Mouse (Mus musculus): Measurements from ENCODE around the gene Tm4sf5. TPM values are rescaled to one million over a fixed set of nuclear protein-coding genes. Genes with fewer than 3 reads are reported as not detected.
"Not testable (repeated sequence)": the region's sequence is repeated elsewhere in the genome, so short reads cannot be mapped to it uniquely, and the experiment has no call there.

Gene Tm4sf5
- polyA plus RNA-seq, 2 experiments, result 0.90 to 2.1 TPM

DNA sequence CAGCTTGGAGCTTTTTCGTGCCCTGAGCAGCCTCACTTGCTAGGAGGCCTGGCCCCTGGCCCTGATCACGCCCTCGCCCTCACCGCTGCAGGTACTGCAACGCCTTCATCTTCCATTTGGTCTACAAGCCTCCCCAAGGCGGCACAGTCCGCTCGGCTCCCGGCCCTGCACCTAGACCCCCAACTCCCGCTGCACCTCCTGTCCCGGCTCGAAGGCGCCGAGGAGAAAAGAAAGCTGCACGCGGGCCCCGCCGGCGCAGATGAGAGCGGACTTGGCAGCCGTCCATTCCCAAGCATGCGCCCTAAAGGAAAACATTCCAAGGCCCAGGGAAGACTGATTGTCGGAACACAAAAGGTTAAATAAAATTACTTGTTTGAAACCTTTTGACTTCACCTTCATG, 39.2 kb upstream of the Tm4sf5 start:
- TF ChIP-seq CTCF (IDR thresholded peaks at IDR 0.05; ENCODE audit: low read depth) (no peak), EP300 (IDR thresholded peaks at IDR 0.05; ENCODE audit: low read depth) (no peak)
- H3K4me3 ChIP-seq (ENCODE audit: insufficient read depth in 1 of 2, low read depth in 2 of 2, low read length in 2 of 2), result 0 out of 4 replicates have a peak overlapping the region, but pooled peaks of 1 of the 2 experiments have one; percentile 2
- H3K9ac ChIP-seq (replicated peaks), result no peak overlapping the region
- H3K27me3 ChIP-seq (ENCODE audit: control insufficient read depth, insufficient read depth, low read length), result peaks cover 12% of the 10 kb centered on the region
- DNase-seq (ENCODE audit: low read depth in 3 of 3, low spot score in 3 of 3) (no peak), ATAC-seq (ENCODE audit: insufficient read depth) (no peak)
- peak overlapping the region; percentile 33 for H3K4me2 ChIP-seq (ENCODE audit: low read depth)
- H3K36me3 ChIP-seq (replicated peaks; ENCODE audit: control insufficient read depth, insufficient read depth, low read depth), result no peaks in the 10 kb centered on the region
- 44% methylated on average over 23 of the region's 23 CpGs for WGBS (ENCODE audit: insufficient replicate concordance)
- H3K9me3 ChIP-seq (ENCODE audit: control insufficient read depth, low read length), result no peaks in the 10 kb centered on the region
- no peak overlapping the region for H3K27ac ChIP-seq
- H3K4me1 ChIP-seq (replicated peaks; ENCODE audit: control insufficient read depth in 2 of 2, insufficient read depth in 2 of 2, low read length in 1 of 2), result peaks cover 0 to 2% of the 10 kb centered on the region in 2 experiments; a peak in 1 of 4 replicates

DNA sequence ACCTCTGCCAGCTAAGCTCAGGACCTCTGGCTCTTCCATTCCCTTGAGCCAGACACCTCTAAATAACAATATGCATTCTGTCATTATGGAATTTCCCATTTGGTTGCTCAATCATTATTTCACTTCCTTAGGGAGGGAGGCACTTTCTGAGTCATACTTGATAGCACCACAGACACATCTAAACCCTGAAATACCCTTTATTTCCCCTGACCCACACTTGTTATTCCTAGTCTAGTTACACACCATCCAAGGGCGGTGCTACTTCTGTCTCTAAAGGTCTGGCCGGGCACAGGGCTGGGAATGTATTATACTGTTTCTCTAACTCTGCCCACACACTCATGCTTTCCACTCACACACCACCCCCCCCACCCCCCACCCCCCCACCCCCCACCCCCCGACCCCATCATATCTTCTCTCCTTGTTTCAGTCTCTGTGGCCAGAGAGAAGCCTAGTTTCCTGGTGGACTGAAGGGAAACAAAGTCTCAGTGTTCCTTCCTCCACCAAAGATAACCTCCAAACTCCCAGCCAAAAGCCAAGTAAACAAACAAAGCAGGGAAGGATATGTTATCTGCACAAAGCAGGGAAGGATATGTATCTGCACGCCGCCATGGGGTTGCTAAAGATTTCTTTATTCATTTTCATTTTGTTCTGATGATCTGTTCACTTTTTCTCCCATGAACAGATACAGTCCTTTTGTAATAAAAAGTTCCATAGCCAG, 37.0 kb upstream of the Tm4sf5 start:
- TF ChIP-seq CTCF (IDR thresholded peaks at IDR 0.05; ENCODE audit: low read depth), result no peak
- no peak for TF ChIP-seq EP300 (IDR thresholded peaks at IDR 0.05; ENCODE audit: low read depth)
- DNase-seq (ENCODE audit: low read depth in 3 of 3, low spot score in 3 of 3) (no peak), ATAC-seq (ENCODE audit: insufficient read depth) (no peak)
- Histone ChIP-seq H3K36me3 (replicated peaks; ENCODE audit: control insufficient read depth, insufficient read depth, low read depth) (no peaks in the 10 kb centered on the region), H3K4me2 (ENCODE audit: low read depth) (no peak overlapping the region), H3K27ac (no peak overlapping the region), H3K9me3 (ENCODE audit: control insufficient read depth, low read length) (no peaks in the 10 kb centered on the region), H3K4me3 (ENCODE audit: insufficient read depth in 1 of 2, low read depth in 2 of 2, low read length in 2 of 2) (no peak overlapping the region), H3K4me1 (replicated peaks; ENCODE audit: control insufficient read depth in 2 of 2, insufficient read depth in 2 of 2, low read length in 1 of 2) (peaks cover 0 to 2% of the 10 kb centered on the region in 2 experiments; a peak in 1 of 4 replicates), H3K27me3 (ENCODE audit: control insufficient read depth, insufficient read depth, low read length) (peaks cover 12% of the 10 kb centered on the region), H3K9ac (replicated peaks) (no peak overlapping the region)
- 33% methylated on average over 5 of the region's 5 CpGs for WGBS (ENCODE audit: insufficient replicate concordance)

DNA sequence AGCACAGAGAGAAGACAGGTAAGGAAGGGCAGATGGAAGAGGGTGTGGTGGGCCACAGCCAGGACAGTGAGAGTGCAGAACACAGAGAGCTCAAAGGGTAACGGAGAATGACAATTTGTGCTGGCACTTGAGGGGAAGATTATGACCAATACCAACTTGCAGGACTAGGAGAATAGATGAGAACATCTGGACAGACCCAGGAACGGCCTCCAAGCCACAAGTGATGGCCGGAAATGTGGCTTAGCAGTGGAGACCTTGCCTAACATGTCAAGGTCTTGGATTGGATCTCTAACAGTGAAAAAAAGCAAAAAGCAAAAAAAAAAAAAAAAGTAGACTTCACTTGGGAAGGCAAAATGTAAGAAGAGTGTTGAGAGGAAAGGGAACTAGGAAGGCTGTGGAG, 35.3 kb upstream of the Tm4sf5 start:
- DNase-seq (ENCODE audit: low read depth in 3 of 3, low spot score in 3 of 3) (no peak), ATAC-seq (ENCODE audit: insufficient read depth) (no peak)
- Histone ChIP-seq H3K9me3 (ENCODE audit: control insufficient read depth, low read length) (no peaks in the 10 kb centered on the region), H3K27me3 (ENCODE audit: control insufficient read depth, insufficient read depth, low read length) (peaks cover 12% of the 10 kb centered on the region), H3K4me2 (ENCODE audit: low read depth) (no peak overlapping the region), H3K9ac (replicated peaks) (no peak overlapping the region), H3K4me3 (ENCODE audit: insufficient read depth in 1 of 2, low read depth in 2 of 2, low read length in 2 of 2) (no peak overlapping the region), H3K27ac (no peak overlapping the region), H3K36me3 (replicated peaks; ENCODE audit: control insufficient read depth, insufficient read depth, low read depth) (no peaks in the 10 kb centered on the region), H3K4me1 (replicated peaks; ENCODE audit: control insufficient read depth in 2 of 2, insufficient read depth in 2 of 2, low read length in 1 of 2) (peaks cover 0 to 4% of the 10 kb centered on the region in 2 experiments; a peak in 1 of 4 replicates)
- TF ChIP-seq CTCF (IDR thresholded peaks at IDR 0.05; ENCODE audit: low read depth), result no peak
- WGBS (ENCODE audit: insufficient replicate concordance), result 58% methylated on average over 3 of the region's 3 CpGs

DNA sequence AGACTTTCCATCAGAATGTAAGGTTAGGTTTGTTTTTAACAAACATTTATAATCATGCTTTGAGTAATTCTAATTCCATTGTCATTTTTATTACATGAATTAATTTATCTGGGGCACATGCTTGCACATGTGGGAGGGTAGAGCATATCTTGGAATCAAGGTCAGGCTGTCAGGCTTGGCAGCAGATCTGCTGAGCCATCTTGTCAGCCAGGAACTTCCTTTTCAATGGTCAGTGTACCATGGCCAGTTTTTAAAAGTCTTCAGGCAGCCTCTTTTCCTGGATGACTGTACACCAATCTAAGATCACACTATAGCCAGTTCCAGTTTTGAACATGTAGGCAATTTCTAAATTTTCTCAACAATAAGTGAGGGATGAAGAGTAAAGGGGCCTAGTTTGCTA, 32.3 kb upstream of the Tm4sf5 start:
- ATAC-seq (ENCODE audit: insufficient read depth) (no peak), DNase-seq (ENCODE audit: low read depth in 3 of 3, low spot score in 3 of 3) (no peak)
- Histone ChIP-seq H3K4me1 (replicated peaks; ENCODE audit: control insufficient read depth in 2 of 2, insufficient read depth in 2 of 2, low read length in 1 of 2) (peaks cover 0 to 4% of the 10 kb centered on the region in 2 experiments; a peak in 1 of 4 replicates), H3K9me3 (ENCODE audit: control insufficient read depth, low read length) (no peaks in the 10 kb centered on the region), H3K4me2 (ENCODE audit: low read depth) (no peak overlapping the region), H3K27ac (no peak overlapping the region), H3K36me3 (replicated peaks; ENCODE audit: control insufficient read depth, insufficient read depth, low read depth) (no peaks in the 10 kb centered on the region), H3K27me3 (ENCODE audit: control insufficient read depth, insufficient read depth, low read length) (no peaks in the 10 kb centered on the region), H3K9ac (replicated peaks) (no peak overlapping the region), H3K4me3 (ENCODE audit: insufficient read depth in 1 of 2, low read depth in 2 of 2, low read length in 2 of 2) (no peak overlapping the region)
- TF ChIP-seq CTCF (IDR thresholded peaks at IDR 0.05; ENCODE audit: low read depth), result no peak
- no peak for TF ChIP-seq EP300 (IDR thresholded peaks at IDR 0.05; ENCODE audit: low read depth)

DNA sequence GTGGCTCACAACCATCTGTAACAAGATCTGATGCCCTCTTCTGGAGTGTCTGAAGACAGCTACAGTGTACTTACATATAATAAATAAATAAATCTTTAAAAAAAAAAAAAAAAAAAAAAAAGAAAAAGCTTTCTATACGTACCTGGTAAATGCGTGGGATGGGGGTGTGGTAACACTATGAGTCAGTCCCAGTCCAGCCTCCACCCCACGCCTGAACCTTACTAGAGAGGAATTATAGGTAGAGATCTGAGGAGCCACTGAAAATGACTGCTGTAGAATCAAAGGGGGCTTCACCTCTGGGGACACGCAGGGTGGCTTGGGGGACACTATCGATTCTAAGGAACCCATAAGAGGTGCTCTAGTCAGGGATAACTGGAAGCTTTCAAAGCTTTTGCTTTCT, 31.8 kb upstream of the Tm4sf5 start:
- not testable (repeated sequence) for DNase-seq (ENCODE audit: low read depth in 3 of 3, low spot score in 3 of 3); ATAC-seq (ENCODE audit: insufficient read depth); H3K4me3 ChIP-seq (ENCODE audit: insufficient read depth in 1 of 2, low read depth in 2 of 2, low read length in 2 of 2); H3K4me1 ChIP-seq (replicated peaks; ENCODE audit: control insufficient read depth in 2 of 2, insufficient read depth in 2 of 2, low read length in 1 of 2); H3K9me3 ChIP-seq (ENCODE audit: control insufficient read depth, low read length); H3K9ac ChIP-seq (replicated peaks); H3K27ac ChIP-seq; H3K36me3 ChIP-seq (replicated peaks; ENCODE audit: control insufficient read depth, insufficient read depth, low read depth); H3K4me2 ChIP-seq (ENCODE audit: low read depth); H3K27me3 ChIP-seq (ENCODE audit: control insufficient read depth, insufficient read depth, low read length)
- WGBS (ENCODE audit: insufficient replicate concordance), result 63% methylated on average over 5 of the region's 5 CpGs

Measured in liver, embryonic 14.5 days (tissue).